Mouse (Mus musculus): ENCODE data around the gene Iyd. TPM values are rescaled to one million over a fixed set of nuclear protein-coding genes. Genes with fewer than 3 reads are reported as not detected.
"Not testable (repeated sequence)": the region's sequence is repeated elsewhere in the genome, so short reads cannot be mapped to it uniquely, and the experiment has no call there.

Iyd gene
- polyA plus RNA-seq (2016; fragmentation: Nextera tagmentation; extraction: Ambion mirVana), result not detected in 2 replicates

- Histone ChIP-seq H3K4me1 (peaks cover 7% of the 10 kb centered on the region), H3K27me3 (ENCODE audit: poor library complexity, severe bottlenecking) (no peaks in the 10 kb centered on the region), H3K9me3 (no peaks in the 10 kb centered on the region), H3K4me3 (no peak within 1 kb of the TSS), H3K27ac (no peak within 1 kb of the TSS), H3K36me3 (replicated peaks) (no peaks in the 10 kb centered on the region)
- no peak for DNase-seq (ENCODE audit: extremely low spot score, low spot score)
- 85% methylated on average over 16 of the region's 16 CpGs for WGBS
These were observed at the start of gene Iyd for GRCm38 (mm10) chr10:3540003-3540827. TSS of gene Iyd (plus strand) at chr10:3540240.

GRCm38 (mm10) chr10:3496791-3497190 lies 43.2 kb upstream of the Iyd start:
- Histone ChIP-seq H3K4me3 (no peak overlapping the region), H3K27me3 (ENCODE audit: poor library complexity, severe bottlenecking) (no peaks in the 10 kb centered on the region), H3K27ac (no peak overlapping the region), H3K9me3 (peaks cover 12% of the 10 kb centered on the region; the same call in 1 of the 2 replicates), H3K36me3 (replicated peaks) (no peaks in the 10 kb centered on the region), H3K4me1 (no peaks in the 10 kb centered on the region)
- 77% methylated on average over 2 of the region's 2 CpGs for WGBS
- no peak for DNase-seq (ENCODE audit: extremely low spot score, low spot score)

- 90% methylated on average over 6 of the region's 6 CpGs for WGBS
- H3K9me3 ChIP-seq, result peaks cover 12% of the 10 kb centered on the region; the same call in 1 of the 2 replicates
- DNase-seq (ENCODE audit: extremely low spot score, low spot score), result not testable (repeated sequence)
These were observed 39.2 kb upstream of the Iyd start for GRCm38 (mm10) chr10:3500846-3501245.

GRCm38 (mm10) chr10:3507484-3508221 lies 32.4 kb upstream of the Iyd start:
- no peaks in the 10 kb centered on the region for H3K4me1 ChIP-seq
- no peak for DNase-seq (ENCODE audit: extremely low spot score, low spot score)
- WGBS, result 87% methylated on average over 8 of the region's 8 CpGs
- no peak overlapping the region for H3K4me3 ChIP-seq
- H3K9me3 ChIP-seq, result no peaks in the 10 kb centered on the region
- H3K27me3 ChIP-seq (ENCODE audit: poor library complexity, severe bottlenecking), result no peaks in the 10 kb centered on the region
- H3K27ac ChIP-seq, result no peak overlapping the region
- no peaks in the 10 kb centered on the region for H3K36me3 ChIP-seq (replicated peaks)

More at GRCm38 (mm10) chr10:3500846-3501245, 39.2 kb upstream of the Iyd start:
- not testable (repeated sequence) for H3K36me3 ChIP-seq (replicated peaks); H3K4me1 ChIP-seq; H3K4me3 ChIP-seq; H3K27ac ChIP-seq; H3K27me3 ChIP-seq (ENCODE audit: poor library complexity, severe bottlenecking)

- 85% methylated on average over 2 of the region's 2 CpGs for WGBS
- Histone ChIP-seq H3K27ac (no peak overlapping the region), H3K4me1 (no peaks in the 10 kb centered on the region), H3K4me3 (no peak overlapping the region), H3K27me3 (ENCODE audit: poor library complexity, severe bottlenecking) (no peaks in the 10 kb centered on the region), H3K36me3 (replicated peaks) (no peaks in the 10 kb centered on the region), H3K9me3 (no peaks in the 10 kb centered on the region)
- no peak for DNase-seq (ENCODE audit: extremely low spot score, low spot score)
These were observed 31.8 kb upstream of the Iyd start for GRCm38 (mm10) chr10:3508222-3508588.

GRCm38 (mm10) chr10:3508746-3509145 lies 31.3 kb upstream of the Iyd start:
- Histone ChIP-seq H3K36me3 (replicated peaks) (no peaks in the 10 kb centered on the region), H3K9me3 (no peaks in the 10 kb centered on the region), H3K27me3 (ENCODE audit: poor library complexity, severe bottlenecking) (no peaks in the 10 kb centered on the region), H3K4me1 (no peaks in the 10 kb centered on the region), H3K4me3 (no peak overlapping the region), H3K27ac (no peak overlapping the region)
- 89% methylated on average over 2 of the region's 2 CpGs for WGBS
- DNase-seq (ENCODE audit: extremely low spot score, low spot score), result no peak

- Histone ChIP-seq H3K27ac (no peak overlapping the region), H3K36me3 (replicated peaks) (no peaks in the 10 kb centered on the region), H3K4me3 (no peak overlapping the region), H3K4me1 (0 out of 2 replicates have a peak, but pooled peaks cover 3% of the 10 kb centered on the region), H3K27me3 (ENCODE audit: poor library complexity, severe bottlenecking) (no peaks in the 10 kb centered on the region), H3K9me3 (no peaks in the 10 kb centered on the region)
- no peak for DNase-seq (ENCODE audit: extremely low spot score, low spot score)
- 84% methylated on average over 7 of the region's 7 CpGs for whole genome bisulfite sequencing
These were observed 30.3 kb upstream of the Iyd start for GRCm38 (mm10) chr10:3509663-3510277.

- 80% methylated on average over 3 of the region's 3 CpGs for WGBS
- no peaks in the 10 kb centered on the region for H3K27me3 ChIP-seq (ENCODE audit: poor library complexity, severe bottlenecking)
- 0 out of 2 replicates have a peak, but pooled peaks cover 3% of the 10 kb centered on the region for H3K4me1 ChIP-seq
- no peak for DNase-seq (ENCODE audit: extremely low spot score, low spot score)
- no peak overlapping the region for H3K4me3 ChIP-seq
- H3K27ac ChIP-seq, result no peak overlapping the region
- no peaks in the 10 kb centered on the region for H3K36me3 ChIP-seq (replicated peaks)
- no peaks in the 10 kb centered on the region for H3K9me3 ChIP-seq
These were observed 29.6 kb upstream of the Iyd start for GRCm38 (mm10) chr10:3510486-3510885.

- Histone ChIP-seq H3K9me3 (no peaks in the 10 kb centered on the region), H3K4me3 (no peak overlapping the region), H3K36me3 (replicated peaks) (no peaks in the 10 kb centered on the region), H3K27ac (no peak overlapping the region), H3K27me3 (ENCODE audit: poor library complexity, severe bottlenecking) (no peaks in the 10 kb centered on the region), H3K4me1 (0 out of 2 replicates have a peak, but pooled peaks cover 3% of the 10 kb centered on the region)
- WGBS, result 76% methylated on average over 3 of the region's 3 CpGs
- no peak for DNase-seq (ENCODE audit: extremely low spot score, low spot score)
These were observed 28.6 kb upstream of the Iyd start for GRCm38 (mm10) chr10:3511401-3511800.

- H3K27ac ChIP-seq, result no peak overlapping the region
- H3K4me1 ChIP-seq, result 0 out of 2 replicates have a peak, but pooled peaks cover 3% of the 10 kb centered on the region
- DNase-seq (ENCODE audit: extremely low spot score, low spot score), result no peak
- no peaks in the 10 kb centered on the region for H3K9me3 ChIP-seq
- H3K27me3 ChIP-seq (ENCODE audit: poor library complexity, severe bottlenecking), result no peaks in the 10 kb centered on the region
- no peaks in the 10 kb centered on the region for H3K36me3 ChIP-seq (replicated peaks)
- no peak overlapping the region for H3K4me3 ChIP-seq
- WGBS, result 76% methylated on average over 8 of the region's 8 CpGs
These were observed 27.3 kb upstream of the Iyd start for GRCm38 (mm10) chr10:3512620-3513305.

- Histone ChIP-seq H3K9me3 (no peaks in the 10 kb centered on the region), H3K27ac (no peak overlapping the region), H3K4me3 (no peak overlapping the region), H3K27me3 (ENCODE audit: poor library complexity, severe bottlenecking) (no peaks in the 10 kb centered on the region), H3K36me3 (replicated peaks) (no peaks in the 10 kb centered on the region), H3K4me1 (0 out of 2 replicates have a peak, but pooled peaks cover 3% of the 10 kb centered on the region)
- 78% methylated on average over 6 of the region's 6 CpGs for WGBS
- no peak for DNase-seq (ENCODE audit: extremely low spot score, low spot score)
These were observed 26.1 kb upstream of the Iyd start for GRCm38 (mm10) chr10:3513947-3514346.

- H3K27ac ChIP-seq, result no peak overlapping the region
- 0 out of 2 replicates have a peak, but pooled peaks cover 3% of the 10 kb centered on the region for H3K4me1 ChIP-seq
- H3K36me3 ChIP-seq (replicated peaks), result no peaks in the 10 kb centered on the region
- no peak overlapping the region for H3K4me3 ChIP-seq
- H3K9me3 ChIP-seq, result no peaks in the 10 kb centered on the region
- H3K27me3 ChIP-seq (ENCODE audit: poor library complexity, severe bottlenecking), result no peaks in the 10 kb centered on the region
- 84% methylated on average over 1 of the region's 1 CpGs for WGBS
- DNase-seq (ENCODE audit: extremely low spot score, low spot score), result no peak
These were observed 25.4 kb upstream of the Iyd start for GRCm38 (mm10) chr10:3514634-3515033.

Measured in forebrain, embryonic 10.5 days (tissue).